Mouse (Mus musculus): Measurements from ENCODE around the gene Rsc1a1. TPM values are rescaled to one million over a fixed set of nuclear protein-coding genes. Genes with fewer than 3 reads are reported as not detected.

Rsc1a1 gene
- 1 to 10 TPM; 4.1 to 5.2 TPM for total RNA-seq (2021)
- long read RNA-seq, experiment 1, partial matches to known transcripts = 0 of 1 reads
- long read RNA-seq, experiment 1, other reads (novel, unspliced or antisense) = 0 of 1 reads
- long read RNA-seq, experiment 2, partial matches to known transcripts = 0 of 1 reads
- long read RNA-seq, experiment 2, other reads (novel, unspliced or antisense) = 0 of 1 reads

DNA sequence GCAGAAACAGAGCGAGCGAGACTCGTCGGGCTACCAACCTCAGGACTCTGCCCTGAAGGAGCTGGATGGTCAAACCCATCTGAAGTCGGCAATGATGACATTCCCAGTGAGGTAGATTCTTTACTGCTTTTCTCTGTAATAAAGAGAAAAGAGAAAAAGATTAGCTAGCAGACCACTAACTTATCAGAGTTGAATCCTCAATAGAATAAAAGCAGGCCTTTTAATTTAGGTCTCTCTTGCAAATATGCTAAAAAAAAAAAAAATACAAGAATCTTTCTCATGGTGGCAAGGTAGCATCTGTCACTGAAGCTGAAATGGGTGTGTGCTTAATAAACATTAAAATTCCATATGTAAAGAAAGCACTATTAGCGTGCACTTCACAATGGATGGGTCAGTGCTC lies at the start of gene Rsc1a1:
Gene Rsc1a1, minus strand, starts transcription at position 101 of the 400 bp plus-strand sequence.
- no peak for DNase-seq (ENCODE audit: low spot score)

DNA sequence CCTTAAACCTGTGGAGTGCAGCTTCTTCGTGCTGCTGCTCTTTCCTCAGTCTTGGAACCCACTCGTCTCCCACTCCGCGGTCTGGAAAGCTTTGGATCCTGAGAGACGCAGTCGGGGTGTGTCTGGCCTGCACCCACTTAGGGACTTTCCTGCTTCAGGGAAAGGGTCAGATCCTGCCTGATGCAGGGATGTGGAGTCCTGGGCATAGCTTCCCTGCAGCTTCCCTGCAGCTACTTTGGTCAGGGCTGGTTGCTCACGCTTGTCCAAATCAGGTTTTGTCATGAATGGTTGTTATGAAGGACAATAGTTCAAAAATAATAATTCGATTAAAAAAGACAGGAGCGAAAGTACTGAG lies 49.8 kb upstream of the Rsc1a1 start:
- no peak for DNase-seq (ENCODE audit: low spot score)

DNA sequence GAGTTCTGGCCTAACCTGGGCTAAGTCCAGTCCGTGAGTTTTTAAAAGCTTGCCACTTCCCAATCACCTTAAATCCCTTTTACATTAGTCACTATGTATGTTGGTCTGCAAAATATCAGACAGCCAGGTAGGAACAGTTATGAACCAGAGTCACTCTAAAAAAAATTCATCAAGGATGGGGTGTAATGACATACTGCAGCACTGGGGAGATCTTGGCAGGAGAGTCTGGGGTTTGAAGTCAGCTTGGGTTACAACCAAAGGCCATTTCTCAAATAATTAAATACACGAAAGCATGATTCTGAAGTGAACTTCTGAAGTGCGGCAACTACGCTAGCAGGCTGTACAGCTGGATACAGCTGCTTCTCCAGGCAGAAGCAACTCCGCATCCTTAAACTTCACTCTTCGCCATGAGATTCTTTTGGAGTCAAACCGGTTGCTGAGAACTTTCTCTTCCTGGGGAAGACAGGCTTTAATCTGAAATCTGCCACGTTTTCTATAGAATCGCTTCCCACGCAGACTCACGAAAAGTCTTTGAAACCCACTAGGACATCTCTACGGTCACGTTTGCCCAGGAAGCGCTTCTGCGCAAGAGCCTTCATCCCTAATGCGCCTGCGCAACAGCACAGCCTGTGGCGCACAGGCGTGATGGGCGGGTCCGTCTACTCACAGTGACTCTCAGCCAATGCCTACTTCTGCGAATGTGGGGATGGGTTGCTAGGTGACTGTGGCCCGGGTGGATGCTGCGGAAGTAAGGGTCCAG lies 49.2 kb upstream of the Rsc1a1 start:
- peak; percentile 90 for DNase-seq (ENCODE audit: low spot score)

DNA sequence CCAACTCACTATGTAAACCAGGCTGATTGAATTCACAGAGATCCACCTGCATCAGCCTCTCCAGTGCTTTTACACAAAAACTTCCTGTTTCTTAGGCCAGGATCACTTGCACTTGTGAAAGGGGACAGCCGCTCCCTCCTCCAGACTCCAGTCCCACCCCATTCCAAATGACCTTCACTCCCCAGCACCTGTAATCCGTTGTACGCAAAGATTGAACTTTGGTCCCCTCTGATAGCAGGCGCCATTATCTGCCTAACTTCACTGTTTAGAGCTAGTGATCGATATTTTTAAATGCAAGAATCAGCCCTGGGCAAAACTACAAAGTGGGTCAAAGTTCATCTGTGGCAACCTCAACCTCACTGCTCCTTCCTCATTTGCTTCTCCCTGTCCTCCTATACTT lies 46.4 kb upstream of the Rsc1a1 start:
- DNase-seq (ENCODE audit: low spot score) = no peak

DNA sequence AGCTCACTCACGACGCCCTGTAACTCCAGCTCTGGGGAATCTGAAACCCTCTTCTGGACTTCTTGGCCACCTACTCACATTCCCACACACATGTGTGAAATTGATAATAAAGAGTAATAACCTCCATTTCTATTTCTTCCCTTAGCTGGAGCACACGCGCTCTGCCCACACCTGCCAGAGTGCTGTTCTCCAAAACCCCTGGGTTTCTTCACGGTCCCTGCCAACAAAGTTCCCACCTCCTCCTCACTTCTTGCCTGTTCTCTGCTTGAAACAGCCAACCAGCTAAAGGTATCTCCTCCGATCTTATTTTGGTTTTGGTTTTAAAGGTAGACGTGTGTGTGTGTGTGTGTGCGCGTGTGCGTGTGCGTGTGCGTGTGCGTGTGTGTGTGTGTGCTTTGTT lies 45.0 kb upstream of the Rsc1a1 start:
- DNase-seq (ENCODE audit: low spot score) = no peak

DNA sequence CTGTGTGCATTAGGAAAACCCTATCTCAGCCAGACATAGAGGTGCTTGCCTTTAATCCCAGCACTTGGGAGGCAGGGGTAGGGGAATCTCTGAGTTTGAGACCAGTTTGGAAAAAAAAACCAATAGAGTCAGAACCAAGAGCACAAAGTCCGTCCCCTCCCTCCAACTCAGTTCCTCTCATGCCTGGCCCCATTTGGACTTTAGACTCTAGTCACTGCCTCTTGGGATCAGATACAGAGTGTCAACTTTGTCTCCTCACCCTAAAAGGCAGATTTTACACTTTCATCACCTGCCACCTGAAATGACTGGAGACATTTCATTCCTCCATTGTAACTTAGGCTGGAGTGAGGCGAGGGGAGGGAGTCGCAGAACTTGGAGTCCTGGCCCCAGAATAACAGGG lies 43.9 kb upstream of the Rsc1a1 start:
- no peak for DNase-seq (ENCODE audit: low spot score)

DNA sequence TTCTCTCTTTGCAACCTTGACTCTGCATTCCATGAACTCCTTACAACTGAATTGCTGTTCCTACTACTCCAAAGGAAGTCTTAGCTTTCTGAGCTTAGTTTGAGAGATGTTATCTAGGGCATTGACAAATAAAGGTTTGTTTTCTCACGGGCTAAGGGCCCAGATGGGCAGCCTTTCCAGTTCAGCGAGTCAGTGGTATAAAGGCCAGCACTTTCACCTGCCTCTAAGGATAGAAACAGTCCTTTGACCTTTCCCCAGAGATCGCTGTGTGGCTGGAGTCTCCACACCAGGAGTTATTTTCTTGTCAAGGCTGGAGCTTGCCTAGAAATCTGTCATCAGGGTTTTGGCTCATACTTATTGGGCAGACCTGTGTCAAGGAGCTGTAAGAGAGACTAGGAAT lies 40.3 kb upstream of the Rsc1a1 start:
- DNase-seq (ENCODE audit: low spot score) = no peak

DNA sequence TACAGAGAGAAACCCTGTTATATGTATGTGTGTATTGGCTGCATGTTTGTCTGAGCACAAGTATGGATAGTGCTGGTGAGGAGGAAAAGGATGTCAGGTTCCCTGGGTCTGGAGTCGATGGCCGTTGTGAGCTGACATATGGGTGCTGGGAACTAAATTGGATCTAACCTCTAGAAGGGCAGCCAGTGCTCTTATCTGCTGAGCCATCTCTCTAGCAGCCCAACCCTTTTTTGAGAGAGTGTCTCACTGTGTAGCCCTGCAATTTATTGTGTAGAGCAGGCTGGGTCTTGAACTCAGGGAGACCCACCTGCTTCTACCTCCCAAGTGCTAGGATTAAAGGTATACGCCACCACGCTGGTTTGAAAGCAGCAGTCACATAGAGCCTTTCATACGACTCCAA lies 39.9 kb upstream of the Rsc1a1 start:
- DNase-seq (ENCODE audit: low spot score) = no peak

DNA sequence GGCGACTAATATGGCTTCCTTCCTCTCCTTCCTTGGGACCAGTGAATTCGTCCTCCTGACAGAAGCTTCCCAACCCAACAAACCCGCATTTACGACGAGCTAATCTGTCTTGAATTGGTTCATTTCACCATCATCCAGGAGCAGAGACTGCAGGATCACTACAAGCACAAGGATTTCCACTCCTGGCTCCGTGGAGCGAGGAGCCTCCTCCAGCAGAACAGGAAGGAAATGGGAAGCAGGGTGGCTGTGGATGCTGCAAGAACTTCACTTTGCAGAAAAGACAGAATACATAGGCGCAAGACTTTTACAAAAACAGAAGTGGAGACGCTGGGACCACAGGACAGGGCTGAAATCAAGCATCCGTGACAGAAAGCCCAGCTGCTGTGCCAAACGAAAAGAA lies 39.2 kb upstream of the Rsc1a1 start:
- DNase-seq (ENCODE audit: low spot score) = no peak

DNA sequence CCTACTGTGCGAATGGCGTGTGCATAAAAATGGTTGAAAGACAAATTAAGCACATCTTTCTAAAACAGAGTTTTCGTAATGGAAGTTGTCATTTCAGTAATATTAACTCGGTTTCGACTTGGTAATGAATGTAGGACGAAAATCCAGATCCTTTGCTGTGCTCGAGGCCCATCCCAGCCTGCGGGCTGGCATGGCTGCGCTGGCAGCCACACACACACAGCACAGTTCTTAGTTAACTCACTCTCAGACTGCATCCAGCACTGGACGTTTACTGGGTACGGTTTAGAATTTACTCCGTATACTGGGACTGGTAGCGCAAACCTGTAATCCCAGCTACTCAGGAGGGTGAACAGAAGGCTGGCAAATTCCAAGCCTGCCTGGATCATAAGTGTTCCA lies 38.3 kb upstream of the Rsc1a1 start:
- no peak for DNase-seq (ENCODE audit: low spot score)

DNA sequence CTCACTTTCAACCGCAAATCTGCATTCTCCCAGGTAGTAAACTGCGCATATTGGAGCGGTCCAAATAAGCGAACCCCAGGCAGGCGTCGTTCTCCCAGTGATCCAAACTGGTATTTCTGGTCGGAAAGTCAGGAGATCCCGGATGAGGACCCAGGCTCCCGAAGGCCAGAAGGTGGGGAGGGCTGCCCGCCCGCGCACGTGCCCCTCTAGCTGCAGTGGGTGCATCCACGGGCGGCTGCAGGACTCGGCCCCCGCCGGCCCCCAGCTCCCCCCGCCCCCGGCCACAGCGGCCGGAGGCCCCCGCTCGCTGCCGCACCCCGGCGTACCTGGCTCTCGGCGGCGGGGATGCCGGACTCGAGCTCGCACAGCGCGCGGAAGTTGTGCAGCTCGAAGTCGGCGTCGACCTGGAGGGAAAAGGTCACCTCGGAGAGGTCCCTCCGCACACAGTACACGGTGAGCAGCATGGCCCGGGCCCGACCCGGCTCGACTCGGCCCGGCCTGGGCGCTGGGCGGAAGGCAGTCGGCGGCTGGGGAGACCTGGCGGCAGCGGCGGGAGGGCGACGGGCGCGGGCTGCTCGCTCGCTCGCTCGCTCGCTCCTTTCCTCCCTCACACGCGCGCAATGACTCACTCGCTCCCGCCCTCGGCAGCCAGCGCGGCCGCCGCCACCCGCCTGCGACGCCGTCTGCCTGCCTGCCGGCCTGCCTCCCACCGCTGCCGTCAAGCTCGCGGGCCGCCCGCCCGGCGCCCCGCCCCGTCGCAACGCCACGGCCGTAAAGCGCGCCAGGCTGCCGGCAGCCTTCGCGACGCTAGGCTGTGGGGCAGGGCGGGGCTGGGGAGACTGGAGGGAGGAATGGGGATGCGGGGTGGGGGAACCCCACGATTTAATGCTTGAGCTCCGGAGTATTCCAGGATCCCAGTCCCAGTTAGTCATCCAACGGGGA lies 37.6 kb upstream of the Rsc1a1 start, which contains the start of gene Ddi2:
Gene Ddi2, minus strand, starts transcription at position 689 of the 942 bp plus-strand sequence.
- DNase-seq (ENCODE audit: low spot score) = peak; percentile 89

DNA sequence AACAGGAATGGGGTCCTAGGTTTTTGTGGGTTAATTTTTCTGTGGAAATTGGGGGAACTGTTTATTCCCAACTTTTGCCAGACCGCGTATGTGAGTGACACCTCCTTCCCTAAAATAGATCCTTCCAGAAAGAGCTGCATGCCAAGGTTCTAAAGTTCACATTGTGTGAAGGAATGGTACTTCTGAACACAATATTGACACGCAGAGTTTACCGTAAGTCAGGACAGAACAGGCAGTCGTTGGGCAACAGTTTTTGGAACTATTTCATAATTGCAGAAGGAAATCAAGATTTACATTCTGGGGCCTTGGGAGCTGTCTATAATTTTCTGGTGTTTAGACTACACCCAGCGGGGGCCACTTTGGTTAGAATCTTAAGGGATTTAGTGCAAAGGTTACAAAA lies 36.6 kb upstream of the Rsc1a1 start:
- no peak for DNase-seq (ENCODE audit: low spot score)

DNA sequence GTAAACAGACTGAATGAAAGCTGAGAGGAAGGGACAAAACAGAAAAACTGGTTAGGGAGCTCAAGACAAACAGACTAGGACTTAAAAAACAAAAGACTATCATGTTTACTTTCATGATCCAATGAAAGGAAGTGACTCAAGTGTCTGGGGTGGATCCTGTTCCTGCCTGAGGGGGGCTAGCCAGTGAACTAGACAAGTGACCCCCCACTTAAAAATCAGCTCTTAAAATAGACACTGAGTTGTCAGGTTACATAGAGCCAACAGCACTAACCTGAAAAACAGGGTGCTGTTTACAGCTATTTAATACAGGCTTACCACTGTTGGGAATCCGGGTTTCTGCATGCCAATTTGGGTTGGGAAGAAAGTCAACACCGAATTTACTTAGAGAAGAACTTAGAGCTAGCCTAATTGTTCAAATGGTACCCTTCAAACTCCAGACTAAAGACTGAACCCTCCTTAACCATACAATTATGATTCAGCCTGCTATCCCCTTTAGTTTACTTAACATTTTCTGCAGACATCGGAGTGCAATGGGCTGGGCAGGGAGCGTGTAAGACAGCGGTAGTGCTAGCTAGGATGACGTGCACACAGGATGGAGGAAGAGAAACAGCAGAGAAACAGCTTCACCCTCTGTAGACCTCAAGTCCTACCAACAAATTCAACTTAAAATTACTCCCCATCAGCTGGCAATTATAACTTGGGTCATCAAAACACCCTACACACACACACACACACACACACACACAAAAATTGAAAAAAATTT lies 35.5 kb upstream of the Rsc1a1 start:
- no peak for DNase-seq (ENCODE audit: low spot score)

DNA sequence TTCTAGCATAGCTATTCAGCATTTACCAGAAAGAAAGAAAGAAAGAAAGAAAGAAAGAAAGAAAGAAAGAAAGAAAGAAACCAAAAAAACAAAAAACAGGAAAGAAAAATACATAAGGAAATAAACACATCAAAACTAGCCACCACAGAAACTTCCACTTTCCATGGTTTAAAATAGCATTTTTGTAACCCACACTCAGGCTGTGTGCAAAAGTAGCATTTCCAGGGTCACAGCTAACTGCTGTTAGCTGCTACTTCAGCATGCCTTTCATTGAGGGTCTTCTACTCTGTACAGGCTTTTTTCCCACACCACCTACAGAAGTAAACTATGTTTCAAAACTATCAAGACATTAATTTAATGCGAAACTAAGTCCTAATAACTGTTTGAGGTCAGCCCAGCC lies 33.9 kb upstream of the Rsc1a1 start:
- DNase-seq (ENCODE audit: low spot score) = no peak

DNA sequence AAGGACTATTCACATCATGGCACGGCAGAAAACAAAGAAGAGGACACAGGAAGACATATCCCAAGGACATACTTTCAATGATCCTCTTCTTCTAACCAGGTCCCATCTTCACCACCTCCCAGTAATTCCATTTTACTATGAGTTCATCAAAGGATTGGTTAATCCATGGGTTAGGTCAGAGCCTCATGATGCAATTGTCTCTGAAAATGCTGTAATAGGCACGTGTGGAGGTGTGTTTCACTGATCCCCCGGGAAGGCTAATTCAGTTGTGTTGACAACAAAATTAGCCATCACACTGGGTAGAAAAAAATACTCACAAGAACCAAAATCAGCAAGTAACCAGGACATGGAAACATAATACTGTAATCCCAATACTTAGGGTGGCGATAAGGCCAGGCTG lies 32.2 kb upstream of the Rsc1a1 start:
- DNase-seq (ENCODE audit: low spot score) = no peak

DNA sequence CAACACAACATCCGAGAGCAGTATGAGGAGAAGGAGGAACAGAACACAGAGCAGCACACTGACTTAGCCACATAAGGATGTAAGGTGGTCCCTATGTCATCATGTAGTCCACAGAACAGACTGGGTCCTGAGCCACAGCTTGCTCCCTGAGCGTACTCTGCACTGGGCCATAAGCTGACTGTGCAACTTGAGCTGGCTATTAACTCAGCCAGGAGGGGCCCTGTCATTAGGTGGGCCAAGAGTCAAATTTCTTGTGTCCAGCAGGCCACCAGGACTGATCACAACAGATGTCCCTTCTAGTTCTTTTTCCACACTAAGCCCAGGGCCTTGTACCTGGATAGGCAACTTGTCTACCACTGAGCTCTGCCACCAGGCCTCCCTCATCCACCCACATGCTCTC lies 29.6 kb upstream of the Rsc1a1 start:
- DNase-seq (ENCODE audit: low spot score) = peak; percentile 61

DNA sequence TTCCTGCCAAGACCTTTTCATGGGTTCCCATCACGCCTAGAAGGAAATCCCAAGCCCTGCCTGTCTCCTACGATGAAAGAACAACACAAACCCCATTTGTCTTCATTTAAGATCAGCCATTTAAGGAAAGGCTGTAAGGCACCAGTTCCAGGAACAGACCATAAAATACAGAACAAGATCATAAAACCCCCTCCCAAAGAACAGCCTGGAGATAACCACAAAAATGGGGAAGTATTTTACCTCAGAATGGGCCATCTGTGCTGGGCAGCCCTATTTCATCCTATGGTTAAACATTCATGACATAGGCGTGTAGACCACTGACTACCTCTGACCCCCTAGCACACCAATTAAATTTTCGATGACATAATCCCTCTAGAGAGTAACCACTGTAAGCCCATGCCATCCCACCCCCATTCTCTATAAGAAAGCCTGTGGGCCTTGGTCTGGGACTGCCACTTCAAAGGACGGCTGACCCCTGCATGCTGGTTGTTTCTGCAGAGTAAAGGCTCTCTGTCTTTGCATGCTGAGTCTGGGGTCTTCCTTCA lies 28.3 kb upstream of the Rsc1a1 start:
- no peak for DNase-seq (ENCODE audit: low spot score)

DNA sequence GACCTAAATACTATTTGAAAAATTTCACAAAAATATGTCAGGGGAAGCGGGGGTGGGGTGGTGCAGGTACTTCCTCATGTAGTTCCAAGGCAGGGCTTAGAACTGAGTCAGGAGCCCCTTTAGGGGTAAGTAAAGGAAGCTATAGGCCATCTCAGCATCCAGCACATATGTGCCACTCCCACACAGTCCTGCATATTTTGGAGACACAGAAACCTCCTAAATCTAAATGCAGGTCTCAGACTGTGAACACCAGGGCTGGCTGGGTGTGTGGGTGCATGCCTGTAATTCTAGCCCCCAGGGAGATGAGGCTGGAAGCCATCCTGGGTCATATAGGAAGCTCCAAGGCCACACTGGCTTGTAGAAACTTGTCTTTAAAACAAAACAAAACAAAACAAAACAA lies 25.9 kb upstream of the Rsc1a1 start:
- no peak for DNase-seq (ENCODE audit: low spot score)

DNA sequence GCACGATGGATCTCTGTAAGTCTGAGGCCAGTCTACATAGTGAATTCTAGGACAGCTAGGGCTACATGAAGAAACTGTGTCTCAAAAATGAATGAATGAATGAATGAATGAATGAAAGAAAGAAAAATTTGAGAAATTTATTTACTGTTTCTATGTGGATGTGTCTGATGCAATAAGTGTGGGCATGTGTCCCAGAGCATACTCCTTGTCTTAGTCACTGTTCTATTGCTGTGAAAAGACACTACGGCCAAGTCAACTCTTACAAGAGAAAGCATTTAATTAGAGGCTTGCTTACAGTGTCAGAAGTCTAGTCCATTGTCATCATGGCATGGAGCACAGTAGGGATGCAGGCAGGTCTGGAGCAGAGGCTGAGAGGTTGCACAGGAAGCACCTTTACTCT lies 23.6 kb upstream of the Rsc1a1 start:
- DNase-seq (ENCODE audit: low spot score) = no peak

DNA sequence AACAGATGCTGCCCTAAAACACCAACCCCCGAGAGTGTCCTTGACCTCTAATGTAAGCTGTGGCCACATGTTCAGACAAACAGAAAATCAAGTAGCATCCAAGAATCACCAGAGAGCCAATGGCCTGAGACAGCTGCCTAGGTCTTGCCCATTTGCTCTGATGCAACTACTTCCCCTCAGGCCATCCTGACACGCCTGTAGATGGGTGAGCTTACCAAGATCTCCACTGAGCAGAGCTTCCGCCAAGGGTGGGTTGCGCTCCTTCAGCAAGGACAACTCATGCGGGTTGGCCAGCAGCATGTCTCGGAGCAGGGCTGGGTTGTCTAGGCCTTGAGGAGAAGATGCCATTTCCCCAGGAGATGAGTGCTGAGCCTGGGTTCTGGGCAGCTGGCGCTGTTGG lies 22.6 kb upstream of the Rsc1a1 start:
- DNase-seq (ENCODE audit: low spot score) = no peak

DNA sequence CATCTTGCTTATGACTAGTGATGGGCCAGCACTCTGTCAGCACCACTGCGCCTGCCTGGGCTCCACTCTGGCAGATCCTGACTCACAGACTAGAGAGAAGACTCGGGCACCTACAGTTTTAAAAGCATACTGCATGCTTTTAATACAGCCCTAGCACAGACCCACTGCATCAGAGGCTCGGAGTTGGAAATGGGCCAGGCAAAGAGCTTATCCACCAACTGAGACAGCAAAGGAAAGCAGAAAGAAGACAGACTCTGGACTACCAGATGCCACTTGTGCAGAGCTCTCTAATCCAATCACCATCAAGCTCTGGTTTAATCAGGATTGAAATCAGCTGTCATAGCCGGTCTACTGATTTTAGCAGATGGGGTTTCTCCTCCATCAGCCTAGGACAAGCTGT lies 19.9 kb upstream of the Rsc1a1 start:
- DNase-seq (ENCODE audit: low spot score) = no peak
